Mouse (Mus musculus) CH12.LX (cell line): ENCODE results near the gene Bhlhe40.

Experiments
- IRF4 ChIP-seq: IDR thresholded peaks from 2 replicates; pipeline ENCODE4 v1.6.1; 2014; ENCODE audit warnings: low read depth, mild to moderate bottlenecking, inconsistent platforms, low read length, improper control_type of control experiment
- MAFK ChIP-seq: IDR thresholded peaks from 2 replicates; pipeline ENCODE4 v1.6.1; 2011; ENCODE audit warnings: low read length, improper control_type of control experiment; ENCODE audit not compliant: insufficient replicate concordance
- NRF1 ChIP-seq: IDR thresholded peaks from 2 replicates; pipeline ENCODE4 v1.6.1; 2014; ENCODE audit warnings: low read depth, mild to moderate bottlenecking, inconsistent platforms, low read length, improper control_type of control experiment, moderate library complexity
- POLR2A ChIP-seq: IDR thresholded peaks from 2 replicates; pipeline ENCODE4 v1.6.1; 2011; ENCODE audit warnings: low read depth, mild to moderate bottlenecking, improper control_type of control experiment, low read length
- UBTF ChIP-seq: IDR thresholded peaks from 2 replicates; pipeline ENCODE4 v1.6.1; 2012; ENCODE audit warnings: low read depth, mild to moderate bottlenecking, inconsistent platforms, low read length, improper control_type of control experiment, moderate library complexity

- TF ChIP-seq IRF4 (no peak), MAFK (no peak), POLR2A (no peak), NRF1 (no peak), UBTF (no peak)
Measured at GRCm38 (mm10) chr6:108638157-108638833, 22.1 kb upstream of the Bhlhe40 start.
